Mouse (Mus musculus) frontal cortex, adult (tissue): ENCODE results near the gene P3h1.

Experiments
- ATAC-seq: cut with Nextera tagmentation; 2 replicates; pipeline ENCODE4 v1.9.2; 2017; ENCODE audit warnings: mild to moderate bottlenecking, moderate library complexity, mixed read lengths; ENCODE audit not compliant: low TSS enrichment

The P3h1 gene

DNA sequence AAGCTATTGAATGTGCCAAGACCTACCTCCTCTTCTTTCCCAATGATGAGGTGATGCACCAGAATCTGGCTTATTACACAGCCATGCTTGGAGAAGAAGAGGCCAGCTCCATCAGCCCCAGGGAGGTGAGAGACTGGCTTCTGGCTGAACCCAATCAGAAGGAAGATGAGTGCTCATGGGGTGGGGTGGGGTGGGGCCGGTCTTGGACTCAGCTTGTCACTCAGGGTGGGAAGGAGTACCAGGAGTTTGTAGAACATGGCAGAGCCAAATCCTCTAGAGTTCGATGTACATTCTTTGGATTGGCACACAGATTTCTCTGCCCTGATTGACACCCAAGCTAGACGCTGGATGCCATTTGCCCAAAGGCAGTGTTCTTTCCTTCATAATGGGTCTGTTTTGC lies 5.9 kb downstream of the P3h1 start:
- no peak for ATAC-seq

DNA sequence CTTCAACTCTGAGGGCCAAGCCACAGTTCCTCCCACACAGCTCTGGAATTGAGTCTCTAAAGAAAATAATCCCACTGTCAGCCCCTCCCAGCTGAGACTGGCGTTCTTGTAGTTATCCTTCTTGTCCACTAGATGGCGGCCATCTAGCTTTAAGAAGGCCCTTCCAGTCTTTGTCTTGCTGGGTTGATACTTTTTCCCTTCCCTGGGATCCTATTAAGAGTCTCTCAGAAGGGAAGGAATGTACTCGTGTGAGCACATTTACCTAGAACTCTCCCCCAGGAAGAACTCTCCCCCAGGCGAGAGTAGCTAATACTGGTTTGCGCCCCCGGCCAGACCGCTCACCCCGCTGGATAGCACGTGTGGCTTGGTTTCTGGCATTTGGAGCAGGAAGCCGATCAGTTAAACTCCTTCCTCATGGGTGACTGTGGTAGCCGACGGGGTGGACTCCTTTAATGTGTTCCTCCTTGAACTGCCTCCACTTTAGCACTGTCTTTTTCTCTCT lies 6.5 kb downstream of the P3h1 start:
- ATAC-seq: peak; percentile 69

DNA sequence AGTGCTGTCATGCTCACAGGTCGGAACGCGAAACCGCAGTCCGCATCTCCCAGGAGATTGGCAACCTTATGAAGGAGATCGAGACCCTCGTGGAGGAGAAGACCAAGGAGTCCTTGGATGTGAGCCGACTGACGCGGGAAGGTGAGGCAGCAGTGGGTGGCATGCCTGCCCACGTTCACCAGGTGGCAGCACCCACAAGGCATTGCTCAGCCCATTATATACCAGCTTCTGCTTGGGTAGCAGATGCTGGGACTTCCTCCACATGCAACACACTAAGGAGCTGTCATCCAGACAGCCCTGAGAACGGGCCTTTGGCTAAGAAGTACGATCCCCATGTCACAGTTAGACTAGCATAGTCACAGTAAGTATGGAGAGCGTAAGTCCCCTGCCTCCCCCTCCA lies 8.9 kb downstream of the P3h1 start:
- peak; percentile 43 for ATAC-seq

DNA sequence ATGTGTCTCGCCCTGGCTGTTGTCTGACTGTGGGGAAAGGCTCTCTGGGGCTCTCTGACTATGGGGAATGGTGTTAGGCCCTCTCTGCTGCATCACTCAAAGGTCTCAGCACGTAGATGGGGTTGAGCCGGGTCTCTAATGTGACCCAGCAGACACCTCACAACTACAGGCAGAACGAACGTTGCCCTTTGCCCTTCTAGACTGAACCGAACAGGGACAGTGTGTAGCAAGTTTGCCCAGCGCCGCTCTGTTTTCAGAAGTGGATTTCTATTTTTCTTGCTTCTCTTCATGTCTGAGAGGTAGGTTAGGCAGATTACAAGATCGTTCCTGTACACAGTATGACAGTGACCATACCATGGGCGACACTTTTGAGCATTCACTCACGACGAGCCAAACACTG lies 9.9 kb downstream of the P3h1 start:
- ATAC-seq: no peak

DNA sequence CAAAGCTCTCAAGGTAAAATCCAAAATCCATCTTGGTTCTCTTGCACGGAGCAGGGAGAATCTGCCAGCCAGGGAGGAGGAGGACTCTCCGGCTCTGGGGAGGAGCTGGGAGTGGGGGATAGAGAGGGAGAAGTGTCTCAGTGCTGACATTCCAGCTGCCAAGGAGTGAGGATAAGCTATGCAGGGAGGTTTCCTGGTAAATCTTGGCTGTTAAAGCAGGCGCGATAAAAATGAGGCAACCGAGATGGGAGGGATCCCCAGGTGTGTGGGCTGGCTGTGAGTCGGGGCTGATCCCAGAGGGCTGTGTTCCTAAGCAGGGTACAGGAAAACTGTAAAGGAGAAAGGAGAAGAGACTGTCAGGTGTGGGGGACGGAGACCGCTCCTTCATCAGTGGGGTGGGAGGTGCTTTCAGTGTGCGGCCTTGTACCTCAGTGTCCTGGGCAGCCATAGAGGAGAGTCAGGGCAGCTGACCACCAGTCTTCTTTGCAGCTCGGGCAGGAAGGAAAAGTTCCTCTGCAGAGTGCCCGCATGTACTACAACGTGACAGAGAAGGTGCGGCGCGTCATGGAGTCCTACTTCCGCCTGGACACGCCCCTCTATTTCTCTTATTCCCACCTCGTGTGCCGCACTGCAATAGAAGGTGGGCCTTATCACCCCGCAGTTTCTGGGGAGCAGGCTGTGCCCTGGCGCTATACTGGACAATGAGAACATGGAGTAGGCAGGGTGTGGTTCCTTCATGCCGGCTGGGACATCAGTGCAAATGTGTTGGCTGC lies 11.9 kb downstream of the P3h1 start:
- ATAC-seq: peak; percentile 66

DNA sequence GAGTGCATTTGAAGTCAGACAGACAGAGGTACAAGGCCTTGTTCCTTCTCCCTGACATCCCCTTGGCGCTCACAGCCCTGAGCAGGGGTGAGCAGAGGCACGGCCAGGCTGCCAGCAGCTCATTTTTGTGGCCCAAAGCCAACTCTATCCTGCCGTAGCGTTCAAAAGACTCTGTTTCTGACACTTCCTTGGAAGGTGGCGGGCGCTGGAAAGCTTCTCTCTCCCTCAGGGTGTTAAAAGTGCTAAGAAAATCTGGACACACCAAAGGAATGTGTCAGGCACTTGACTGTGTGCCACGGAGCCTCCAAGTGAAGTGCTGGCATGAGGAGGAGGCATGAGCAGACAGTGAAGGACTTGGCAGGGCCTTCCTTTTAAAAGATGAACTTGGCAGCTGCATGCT lies 12.8 kb downstream of the P3h1 start:
- ATAC-seq: peak; percentile 54

DNA sequence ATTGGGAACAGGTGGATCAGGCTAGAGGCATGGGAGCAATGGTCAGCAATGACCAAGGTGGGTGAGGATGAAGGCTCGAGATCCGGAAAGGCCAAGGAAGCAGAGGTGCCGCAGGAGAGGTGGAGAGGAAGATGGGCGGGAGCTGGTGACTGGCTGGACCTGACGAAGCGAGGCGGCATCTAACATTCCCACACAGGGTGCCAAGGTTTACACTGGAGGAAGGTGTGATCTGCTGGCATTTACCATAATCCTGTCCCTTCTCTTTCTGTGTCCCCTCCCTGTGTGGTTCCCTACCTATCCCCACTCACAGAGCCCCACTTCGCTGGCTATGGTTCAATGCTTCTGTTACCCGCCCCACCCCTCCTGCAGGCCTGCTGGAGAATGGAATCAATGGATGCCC lies 13.2 kb downstream of the P3h1 start:
- peak; percentile 1; the same call in 1 of the 2 replicates for ATAC-seq

DNA sequence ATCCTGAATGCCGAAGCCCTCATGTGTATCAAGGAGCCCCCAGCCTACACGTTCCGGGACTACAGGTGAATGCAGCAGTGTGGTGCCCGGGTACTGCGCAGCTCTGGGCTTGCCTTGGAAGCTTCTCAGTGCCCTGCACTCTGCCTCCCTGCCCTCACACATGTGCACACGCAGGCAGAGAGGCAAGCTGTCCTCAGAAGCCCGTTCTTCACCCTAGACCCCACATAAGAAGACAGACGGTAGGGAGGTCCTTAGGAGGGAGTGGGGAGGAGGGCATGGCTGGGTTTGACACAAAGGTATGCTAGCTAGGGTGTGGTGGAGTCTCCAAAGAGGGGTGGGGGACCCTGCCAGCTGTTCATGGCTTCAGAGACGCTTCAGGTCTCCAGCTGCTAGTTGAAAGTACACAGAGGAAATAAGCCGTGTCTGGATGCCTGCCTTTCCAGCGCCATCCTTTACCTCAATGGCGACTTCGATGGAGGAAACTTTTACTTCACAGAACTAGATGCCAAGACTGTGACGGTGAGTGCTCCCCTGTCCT lies 14.0 kb downstream of the P3h1 start:
- no peak for ATAC-seq

DNA sequence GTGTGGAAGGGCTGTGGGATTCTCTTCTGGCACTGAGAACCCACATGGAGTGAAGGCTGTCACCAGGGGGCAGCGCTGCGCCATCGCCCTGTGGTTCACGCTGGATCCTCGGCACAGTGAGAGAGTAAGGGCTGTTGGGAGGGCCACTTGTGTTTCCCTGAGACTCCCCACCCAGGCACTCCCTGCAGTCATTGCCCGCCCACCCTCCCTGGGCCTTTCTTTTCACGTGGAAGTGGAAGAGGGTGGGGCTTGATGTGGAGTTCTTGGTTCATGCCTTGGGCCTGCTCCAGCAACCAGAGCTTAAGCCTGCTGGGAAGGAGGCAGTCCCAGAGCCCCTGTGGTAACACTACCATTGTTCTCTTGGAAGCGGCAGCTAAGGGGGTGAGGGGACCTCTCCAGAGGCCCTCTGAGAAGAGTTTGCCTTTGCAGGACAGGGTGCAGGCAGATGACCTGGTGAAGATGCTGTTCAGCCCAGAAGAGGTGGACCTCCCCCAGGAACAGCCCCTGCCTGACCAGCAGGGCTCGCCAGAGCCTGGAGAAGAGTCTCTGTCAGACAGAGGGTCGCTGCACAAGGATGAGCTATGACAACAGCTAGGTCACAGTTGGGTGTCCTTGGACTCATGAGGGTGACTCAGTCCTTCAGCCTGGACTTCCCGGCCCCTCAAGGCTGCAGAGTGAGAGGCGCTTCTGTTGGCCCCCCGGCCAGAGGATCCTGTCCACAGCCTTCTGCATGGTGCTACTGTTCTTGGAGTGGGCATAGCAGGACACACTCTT lies 14.9 kb downstream of the P3h1 start:
- ATAC-seq: 0 out of 2 replicates have a peak, but pooled peaks have one; percentile 35

DNA sequence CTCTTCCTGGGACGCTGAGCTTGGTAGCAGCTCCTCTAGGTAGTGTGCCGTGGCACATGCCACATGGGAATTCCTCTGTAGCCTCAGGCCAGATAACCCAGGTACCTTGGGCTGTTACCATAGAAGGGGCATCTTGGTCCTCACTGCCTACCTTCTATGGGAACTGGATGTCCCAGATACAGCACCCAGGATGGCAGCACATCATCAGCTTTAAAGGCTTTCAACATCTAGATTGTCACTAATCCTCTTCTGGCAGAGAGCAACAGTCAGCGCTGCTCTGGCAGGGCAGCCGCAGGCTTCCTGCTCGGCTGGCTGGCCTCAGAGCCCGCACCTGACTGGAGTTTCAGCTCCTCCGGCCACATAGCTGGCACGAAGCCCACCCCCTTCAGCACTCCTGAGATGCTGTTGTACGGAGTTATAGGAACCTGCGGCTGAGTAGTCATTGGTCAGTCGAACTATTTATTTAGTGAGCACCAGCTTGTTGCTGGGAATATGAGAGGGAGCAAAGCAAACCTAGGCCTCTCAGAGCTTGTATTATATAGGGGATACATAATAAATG lies 15.8 kb downstream of the P3h1 start:
- no peak for ATAC-seq

DNA sequence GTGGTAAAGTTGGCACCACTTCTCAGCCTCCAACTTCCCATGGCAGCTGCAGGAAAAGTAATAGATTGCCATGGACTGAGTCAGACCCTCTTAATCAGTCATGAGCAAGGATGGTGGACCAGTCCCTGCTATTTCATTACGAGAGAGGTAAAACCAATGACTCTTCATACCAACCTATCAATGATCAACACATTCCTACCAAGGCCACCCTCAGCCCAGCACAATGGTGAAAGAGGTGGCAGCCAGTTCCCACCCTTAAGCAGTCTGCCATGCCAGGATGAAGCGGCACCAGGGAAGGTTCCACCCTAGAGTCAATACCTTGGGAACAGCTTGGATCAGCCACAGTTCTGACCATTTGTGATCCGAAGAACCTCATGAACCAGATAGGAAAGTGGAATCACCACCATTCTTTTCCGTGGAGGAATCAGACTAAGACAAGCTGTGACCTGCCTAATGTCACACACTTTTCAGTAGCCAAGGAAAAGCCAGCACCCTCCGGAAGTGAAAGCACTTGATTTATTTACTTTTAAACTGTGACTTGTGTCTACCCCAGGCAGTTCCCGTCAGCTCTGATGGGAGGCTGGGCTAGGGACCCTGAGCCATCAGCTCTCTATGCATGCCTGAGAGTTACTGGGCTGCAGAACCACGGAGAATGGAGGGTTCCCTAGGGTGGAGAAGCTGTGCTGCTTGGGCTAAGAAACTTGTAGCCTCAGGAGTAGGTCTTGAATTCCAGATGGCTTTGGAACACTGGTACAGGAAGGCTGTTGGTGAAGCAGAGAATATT lies 19.5 kb downstream of the P3h1 start:
- ATAC-seq: no peak

DNA sequence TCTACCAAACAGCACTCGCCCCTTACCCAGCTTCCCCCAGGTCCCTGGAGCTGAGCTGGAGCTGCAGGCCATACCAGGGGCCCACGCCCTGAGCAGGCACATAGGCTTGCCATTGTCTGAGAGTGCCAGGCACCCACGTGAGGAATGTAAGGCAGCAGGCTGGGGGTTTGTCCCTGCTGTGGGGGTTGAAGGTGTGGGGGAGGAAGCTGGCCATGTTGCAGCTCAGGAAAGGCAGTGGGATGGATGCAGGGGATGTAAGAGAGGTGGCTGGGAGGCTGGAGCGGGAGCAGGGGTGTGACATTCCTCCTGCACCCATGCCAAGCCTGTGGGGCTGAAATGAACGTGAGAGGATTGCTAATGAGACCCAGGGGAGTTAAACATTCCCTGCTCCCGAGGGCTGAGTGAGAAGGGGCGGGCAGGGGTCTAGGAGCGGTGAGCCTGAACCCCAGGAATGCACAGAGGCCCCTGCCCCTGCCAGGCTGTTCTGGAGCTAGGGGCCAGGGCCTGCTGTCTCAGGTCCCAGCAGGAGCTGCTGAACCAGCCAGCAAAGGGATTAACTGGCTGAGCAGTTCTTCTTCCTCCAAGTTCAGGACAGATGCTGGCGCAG lies 21.4 kb downstream of the P3h1 start:
- peak; percentile 61 for ATAC-seq

DNA sequence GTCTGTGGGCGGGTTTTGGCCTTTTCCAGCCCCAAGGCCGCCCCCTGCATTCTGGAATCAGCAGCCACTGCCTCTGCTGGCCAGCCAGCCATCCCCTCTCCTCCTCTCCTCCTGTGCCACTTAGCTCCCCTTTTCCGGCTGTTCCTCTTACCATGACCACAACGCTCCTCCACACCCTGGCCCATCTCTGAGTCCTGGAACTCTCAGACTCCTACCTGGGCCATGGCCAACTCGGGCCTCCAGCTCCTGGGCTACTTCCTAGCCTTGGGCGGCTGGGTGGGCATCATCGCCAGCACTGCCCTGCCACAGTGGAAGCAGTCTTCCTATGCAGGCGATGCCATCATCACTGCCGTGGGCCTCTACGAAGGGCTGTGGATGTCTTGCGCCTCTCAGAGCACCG lies 22.6 kb downstream of the P3h1 start, which contains the start of gene Cldn19:
Gene Cldn19 (plus strand): TSS at position 64 of the 400 bp plus-strand sequence.
- ATAC-seq: no peak

DNA sequence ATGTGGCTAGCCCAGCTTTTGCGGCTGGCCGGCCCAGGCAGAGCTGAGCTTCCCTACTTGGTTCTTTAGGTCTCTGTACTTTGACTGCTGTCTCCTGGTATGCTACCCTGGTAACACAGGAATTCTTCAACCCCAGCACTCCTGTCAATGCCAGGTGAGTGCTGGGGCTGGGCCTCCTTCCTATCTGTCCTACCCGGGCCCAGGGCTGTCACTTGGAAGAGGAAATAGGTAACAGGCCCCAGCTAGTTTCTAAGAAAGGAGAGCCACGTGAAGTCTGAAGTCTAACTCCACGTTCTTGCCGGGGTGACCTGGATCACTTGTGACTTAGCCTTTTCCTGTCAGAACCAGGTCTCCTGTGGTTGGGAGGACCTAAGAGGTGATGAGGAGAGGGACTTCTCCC lies 24.4 kb downstream of the P3h1 start:
- ATAC-seq: no peak

DNA sequence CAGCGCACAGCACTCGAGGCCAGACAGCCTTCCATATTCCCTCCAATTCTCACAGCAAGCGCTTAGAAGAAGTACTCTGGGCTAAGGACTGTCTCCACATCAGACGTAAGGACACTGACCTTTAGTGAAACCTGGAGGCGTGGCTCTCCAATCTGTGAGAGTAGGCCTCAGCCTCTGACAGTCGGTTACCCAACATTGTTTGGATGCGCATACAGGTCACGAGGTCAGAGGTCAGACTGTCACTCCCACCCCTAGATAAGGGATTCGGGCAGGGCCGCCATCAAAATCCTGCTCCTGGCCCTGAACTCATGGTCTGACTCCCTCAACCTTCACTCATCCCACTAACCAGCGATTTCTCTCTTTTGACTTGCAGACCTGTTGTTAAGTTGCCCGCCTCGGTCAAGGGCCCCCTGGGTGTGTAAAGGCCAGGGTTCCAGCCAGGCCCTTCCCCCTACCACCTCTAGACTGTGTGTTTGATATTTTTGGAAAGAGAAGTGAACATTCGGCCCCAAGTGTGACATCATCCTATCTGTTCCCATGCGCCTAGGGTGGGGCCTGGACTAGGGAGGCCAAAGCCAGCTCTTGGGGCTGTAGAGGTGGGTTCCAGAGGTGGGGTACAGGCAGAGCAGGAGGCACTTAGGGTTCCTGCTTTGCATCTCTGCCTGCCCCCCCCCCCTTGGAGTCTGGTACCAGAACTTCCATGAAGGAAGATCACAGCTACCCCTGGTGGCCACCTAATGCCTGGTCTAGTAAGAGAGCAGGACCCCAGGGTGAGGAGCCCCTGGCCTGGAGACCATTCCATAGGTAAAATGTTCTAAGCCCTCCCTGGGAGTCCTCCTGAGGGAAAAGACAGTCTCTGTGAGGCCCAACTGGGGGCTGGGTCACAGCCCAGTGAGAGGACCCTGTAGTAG lies 26.9 kb downstream of the P3h1 start:
- ATAC-seq: no peak

DNA sequence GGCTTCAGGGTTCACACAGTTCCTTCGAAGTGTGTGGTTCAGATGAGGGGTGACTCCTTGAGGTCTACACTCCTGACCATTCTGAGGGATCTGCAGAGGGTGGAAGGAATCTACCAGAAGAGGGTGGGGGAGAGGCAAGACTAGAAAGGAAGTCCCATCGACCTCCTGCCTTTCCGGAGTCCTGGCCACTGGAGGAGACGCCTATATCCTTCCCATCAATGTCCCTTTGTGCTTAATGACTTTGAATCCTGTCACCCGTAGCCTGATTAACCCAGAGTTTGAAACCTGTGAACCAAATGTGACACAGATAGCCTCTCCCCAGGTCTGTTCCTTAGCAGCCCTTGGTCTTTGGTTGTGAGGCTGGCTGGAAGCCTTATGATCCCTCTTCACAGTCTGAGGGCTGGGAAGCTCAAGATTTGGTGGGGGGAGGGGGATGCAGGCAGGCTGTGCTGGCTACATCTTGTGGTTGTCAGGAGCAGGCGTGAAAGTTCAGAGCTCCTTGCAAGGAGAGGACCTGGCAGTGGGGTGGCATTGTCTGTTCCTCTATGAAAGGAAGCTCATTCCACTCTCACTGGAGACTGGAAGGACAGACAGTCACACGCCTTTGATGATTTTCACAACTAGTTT lies 28.5 kb downstream of the P3h1 start:
- no peak for ATAC-seq

DNA sequence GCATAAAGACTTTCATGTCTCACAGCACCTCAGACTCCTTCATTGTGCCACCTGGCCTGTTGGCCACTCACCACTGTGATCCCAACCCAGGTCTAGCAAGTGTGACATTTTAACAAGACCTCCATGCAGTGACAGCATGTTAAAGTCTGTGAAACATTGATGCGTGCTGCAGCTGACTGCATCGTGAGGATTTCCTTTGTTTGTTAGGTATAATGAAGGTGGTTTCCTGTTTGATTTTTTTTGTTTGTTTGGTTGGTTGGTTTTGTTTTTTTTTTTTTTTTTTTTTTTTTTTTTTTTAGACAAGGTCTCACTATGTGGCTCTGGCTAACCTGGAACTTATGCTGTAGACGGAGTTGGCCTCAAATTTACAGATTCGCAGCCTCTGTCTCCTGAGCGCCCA lies 29.8 kb downstream of the P3h1 start:
- ATAC-seq: no peak

DNA sequence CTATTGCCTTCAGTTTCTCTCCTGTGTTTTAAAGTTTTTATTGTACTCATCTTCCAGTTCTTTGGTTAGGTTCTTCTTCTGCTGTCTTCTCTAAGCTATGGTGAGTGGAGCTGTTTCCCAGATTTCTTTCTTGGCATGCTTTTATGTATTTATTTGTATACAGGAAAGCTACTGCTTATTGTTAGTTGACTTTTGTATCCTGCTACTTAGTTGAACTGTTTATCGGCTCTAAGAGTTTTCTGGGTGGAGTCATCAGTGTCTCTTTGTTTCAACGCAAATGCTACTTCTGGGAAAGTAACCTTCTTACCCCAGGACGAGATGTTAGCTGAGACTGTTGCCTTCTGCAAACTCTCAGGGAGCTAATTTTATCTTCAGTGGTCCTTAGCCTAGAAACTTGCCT lies 30.7 kb downstream of the P3h1 start:
- ATAC-seq: no peak

DNA sequence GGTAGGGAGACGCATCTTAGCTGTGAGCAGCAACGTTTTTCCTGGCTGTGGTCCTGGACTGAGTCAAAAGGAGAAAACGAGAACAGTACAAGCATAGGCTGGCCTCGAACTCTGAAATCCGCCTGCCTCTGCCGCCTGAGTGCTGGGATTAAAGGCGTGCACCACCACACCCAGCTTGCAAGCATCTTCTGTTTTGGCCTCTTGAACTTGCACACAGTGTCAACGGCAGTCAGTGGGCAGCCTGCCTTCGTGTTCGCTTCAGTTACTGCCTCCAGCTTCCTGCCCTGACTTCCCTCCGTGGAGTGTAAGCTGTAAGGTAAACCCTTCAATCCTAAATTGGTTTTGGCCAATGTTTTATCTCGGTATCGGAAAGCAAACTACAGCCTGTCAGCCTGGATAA lies 33.9 kb downstream of the P3h1 start:
- no peak for ATAC-seq

DNA sequence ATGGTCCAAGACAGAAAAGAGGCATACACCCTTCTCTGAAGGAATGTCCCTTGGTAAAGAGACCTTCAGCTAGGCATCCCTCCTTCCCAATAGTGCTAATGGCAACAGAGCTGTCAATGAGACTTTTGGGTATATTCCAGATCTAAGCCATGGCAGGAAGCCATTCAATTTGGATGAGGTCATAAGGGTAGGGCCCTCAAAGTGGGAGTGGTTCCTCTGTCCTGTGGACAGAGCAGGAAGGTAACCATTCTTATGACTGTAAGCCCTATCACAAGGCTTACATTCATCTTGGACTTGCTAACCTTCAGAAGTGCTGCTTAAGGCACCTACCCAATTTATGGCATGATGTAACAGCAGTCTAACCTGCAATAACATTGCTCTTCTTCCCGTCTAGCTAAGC lies 41.9 kb downstream of the P3h1 start:
- ATAC-seq: no peak
